Mouse (Mus musculus): Measurements from ENCODE around the gene Ttll5. TPM values are rescaled to one million over a fixed set of nuclear protein-coding genes. Genes with fewer than 3 reads are reported as not detected.

Ttll5 gene
- total and polyA plus RNA-seq, 3 experiments, result 7.4 to 18.5 TPM; not detected in 1

GRCm38 (mm10) chr12:86091601-86092132, 267.2 kb downstream of the Ttll5 start:
- Histone ChIP-seq H3K4me1 (ENCODE audit: control insufficient read depth in 1 of 2, insufficient read depth in 2 of 2, low read length in 2 of 2) (no peaks in the 10 kb centered on the region), H3K27ac (ENCODE audit: control insufficient read depth, low read depth, low read length) (no peak overlapping the region), H3K79me2 (ENCODE audit: control insufficient read depth, insufficient read depth, low read length, poor library complexity) (no peaks in the 10 kb centered on the region), H3K9ac (ENCODE audit: control insufficient read depth, low read depth, low read length, poor library complexity, severe bottlenecking) (no peak overlapping the region), H3K36me3 (ENCODE audit: control insufficient read depth in 1 of 2, insufficient read depth in 2 of 2, low read length in 2 of 2) (no peaks in the 10 kb centered on the region), H3K9me3 (replicated peaks; ENCODE audit: insufficient read depth, low read length) (no peaks in the 10 kb centered on the region), H3K27me3 (ENCODE audit: control insufficient read depth in 1 of 2, insufficient read depth in 2 of 2, low read length in 2 of 2) (no peaks in the 10 kb centered on the region), H3K4me3 (ENCODE audit: control insufficient read depth in 1 of 2, insufficient read depth in 1 of 2, low read depth in 2 of 2, low read length in 2 of 2) (no peak overlapping the region)
- DNase-seq (ENCODE audit: low read depth, low spot score), result no peak
- TF ChIP-seq MYB (IDR thresholded peaks at IDR 0.05; ENCODE audit: low read depth, low read length) (no peak), BHLHE40 (IDR thresholded peaks at IDR 0.05; ENCODE audit: borderline replicate concordance, low read depth, low read length) (no peak), MAZ (IDR thresholded peaks at IDR 0.05; ENCODE audit: low read depth, low read length) (no peak)

- Histone ChIP-seq H3K9ac (ENCODE audit: control insufficient read depth, low read depth, low read length, poor library complexity, severe bottlenecking) (no peak overlapping the region), H3K4me1 (ENCODE audit: control insufficient read depth in 1 of 2, insufficient read depth in 2 of 2, low read length in 2 of 2) (no peaks in the 10 kb centered on the region), H3K36me3 (ENCODE audit: control insufficient read depth in 1 of 2, insufficient read depth in 2 of 2, low read length in 2 of 2) (no peaks in the 10 kb centered on the region), H3K27ac (ENCODE audit: control insufficient read depth, low read depth, low read length) (no peak overlapping the region), H3K4me3 (ENCODE audit: control insufficient read depth in 1 of 2, insufficient read depth in 1 of 2, low read depth in 2 of 2, low read length in 2 of 2) (no peak overlapping the region), H3K27me3 (ENCODE audit: control insufficient read depth in 1 of 2, insufficient read depth in 2 of 2, low read length in 2 of 2) (no peaks in the 10 kb centered on the region), H3K79me2 (ENCODE audit: control insufficient read depth, insufficient read depth, low read length, poor library complexity) (no peaks in the 10 kb centered on the region), H3K9me3 (replicated peaks; ENCODE audit: insufficient read depth, low read length) (no peaks in the 10 kb centered on the region)
- no peak for DNase-seq (ENCODE audit: low read depth, low spot score)
- no peak for TF ChIP-seq CTCF (IDR thresholded peaks at IDR 0.05 in 2 of 3, conservative IDR thresholded peaks at IDR 0.05 in 1 of 3; ENCODE audit: control insufficient read depth in 1 of 3, insufficient read depth in 1 of 3, low read depth in 2 of 3, low read length in 3 of 3, poor library complexity in 1 of 3, severe bottlenecking in 1 of 3)
- TF ChIP-seq TCF12 (IDR thresholded peaks at IDR 0.05; ENCODE audit: low read depth, low read length), result no peak
- no peak for TF ChIP-seq GATA1 (IDR thresholded peaks at IDR 0.05; ENCODE audit: low read depth, low read length)
- TF ChIP-seq POLR2A (IDR thresholded peaks at IDR 0.05; ENCODE audit: control insufficient read depth in 1 of 2, insufficient read depth in 1 of 2, low read depth in 1 of 2, low read length in 2 of 2, poor library complexity in 1 of 2), result no peak
- no peak for TF ChIP-seq CHD1 (IDR thresholded peaks at IDR 0.05; ENCODE audit: low read depth, low read length)
- TF ChIP-seq MXI1 (IDR thresholded peaks at IDR 0.05; ENCODE audit: low read depth, low read length), result no peak
Observed at GRCm38 (mm10) chr12:86094075-86094474, 269.6 kb downstream of the Ttll5 start.

- no peak for TF ChIP-seq MEF2A (IDR thresholded peaks at IDR 0.05; ENCODE audit: extremely low read depth, insufficient replicate concordance, low read depth, low read length, poor library complexity, severe bottlenecking)
- no peak for TF ChIP-seq MYC (IDR thresholded peaks at IDR 0.05; ENCODE audit: low read depth, low read length)
- no peak for TF ChIP-seq ZMIZ1 (IDR thresholded peaks at IDR 0.05; ENCODE audit: low read depth, low read length)
- TF ChIP-seq HCFC1 (IDR thresholded peaks at IDR 0.05; ENCODE audit: low read depth, low read length), result no peak
- TF ChIP-seq CTCF (IDR thresholded peaks at IDR 0.05 in 2 of 3, conservative IDR thresholded peaks at IDR 0.05 in 1 of 3; ENCODE audit: control insufficient read depth in 1 of 3, insufficient read depth in 1 of 3, low read depth in 2 of 3, low read length in 3 of 3, poor library complexity in 1 of 3, severe bottlenecking in 1 of 3), result no peak
- TF ChIP-seq ELF1 (IDR thresholded peaks at IDR 0.05; ENCODE audit: low read depth, low read length), result no peak
- no peak for TF ChIP-seq EP300 (IDR thresholded peaks at IDR 0.05; ENCODE audit: low read depth in 1 of 2, low read length in 2 of 2)
- no peak for DNase-seq (ENCODE audit: low read depth, low spot score)
- Histone ChIP-seq H3K27me3 (ENCODE audit: control insufficient read depth in 1 of 2, insufficient read depth in 2 of 2, low read length in 2 of 2) (no peaks in the 10 kb centered on the region; a peak in 1 of 4 replicates), H3K36me3 (ENCODE audit: control insufficient read depth in 1 of 2, insufficient read depth in 2 of 2, low read length in 2 of 2) (no peaks in the 10 kb centered on the region), H3K4me1 (ENCODE audit: control insufficient read depth in 1 of 2, insufficient read depth in 2 of 2, low read length in 2 of 2) (no peaks in the 10 kb centered on the region), H3K9ac (ENCODE audit: control insufficient read depth, low read depth, low read length, poor library complexity, severe bottlenecking) (no peak overlapping the region), H3K27ac (ENCODE audit: control insufficient read depth, low read depth, low read length) (no peak overlapping the region), H3K4me3 (ENCODE audit: control insufficient read depth in 1 of 2, insufficient read depth in 1 of 2, low read depth in 2 of 2, low read length in 2 of 2) (no peak overlapping the region), H3K79me2 (ENCODE audit: control insufficient read depth, insufficient read depth, low read length, poor library complexity) (no peaks in the 10 kb centered on the region), H3K9me3 (replicated peaks; ENCODE audit: insufficient read depth, low read length) (no peaks in the 10 kb centered on the region)
Observed at GRCm38 (mm10) chr12:86095806-86096205, 271.3 kb downstream of the Ttll5 start.
